Mouse (Mus musculus): Measurements from ENCODE around the gene D630003M21Rik.

D630003M21Rik gene

GRCm38 (mm10) chr2:158143816-158144215 lies 85.2 kb downstream of the D630003M21Rik start:
- in situ Hi-C loops (cut with MboI, MseI): no loop called here

GRCm38 (mm10) chr2:158142981-158143380 lies 86.0 kb downstream of the D630003M21Rik start:
- in situ Hi-C loops (cut with MboI, MseI): no loop called here

- in situ Hi-C loops (cut with MboI, MseI): no loop called here
Observed at GRCm38 (mm10) chr2:158141690-158142440, 87.2 kb downstream of the D630003M21Rik start.

GRCm38 (mm10) chr2:158141271-158141670 lies 87.8 kb downstream of the D630003M21Rik start:
- in situ Hi-C loops (cut with MboI, MseI): no loop called here

GRCm38 (mm10) chr2:158140664-158141063 lies 88.4 kb downstream of the D630003M21Rik start:
- in situ Hi-C loops (cut with MboI, MseI): no loop called here

DNA sequence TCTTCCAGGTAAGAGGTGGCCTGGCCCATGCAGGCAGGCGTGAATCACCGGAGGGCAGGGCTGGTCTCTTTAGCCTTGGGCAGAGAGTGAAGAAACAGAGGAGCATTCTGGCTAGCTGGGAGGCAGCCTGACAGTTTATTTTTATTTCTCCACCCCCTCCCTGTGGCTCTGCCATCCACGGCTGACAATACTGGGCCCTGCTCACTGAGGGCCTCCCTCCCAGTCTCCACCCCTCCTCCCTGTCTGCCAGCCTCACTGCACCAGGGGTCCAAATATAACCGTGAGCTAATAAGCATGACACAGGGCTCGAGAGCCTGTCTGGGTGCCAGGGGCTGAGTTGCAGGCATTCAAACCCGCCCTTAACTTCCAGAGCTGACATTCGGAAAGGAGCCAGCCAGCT lies 89.4 kb downstream of the D630003M21Rik start:
- in situ Hi-C loops (cut with MboI, MseI): no loop called here

- in situ Hi-C loops (cut with MboI, MseI): no loop called here
Observed at GRCm38 (mm10) chr2:158138778-158139177, 90.2 kb downstream of the D630003M21Rik start.

DNA sequence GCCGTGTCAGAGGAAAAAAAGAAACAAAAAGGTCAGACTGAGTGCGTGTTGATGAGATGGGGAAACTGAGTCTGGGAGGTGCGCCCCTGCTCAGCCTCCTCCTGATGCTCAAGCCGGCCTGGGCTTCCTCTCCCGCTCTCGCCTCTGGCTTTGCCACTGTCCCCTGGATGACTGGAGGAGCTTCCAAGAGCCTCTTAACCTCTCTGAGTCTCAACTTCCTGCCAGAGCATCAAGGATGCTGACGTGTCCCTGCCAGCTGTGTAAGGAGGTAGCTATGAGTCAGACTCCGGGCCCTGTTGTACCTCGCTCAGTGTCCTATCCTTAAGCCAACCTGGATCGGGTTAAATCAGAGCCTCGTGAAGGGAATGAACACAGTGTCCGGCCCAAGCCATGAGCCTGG lies 91.3 kb downstream of the D630003M21Rik start:
- in situ Hi-C loops (cut with MboI, MseI): no loop called here

GRCm38 (mm10) chr2:158136205-158136604 lies 92.8 kb downstream of the D630003M21Rik start:
- in situ Hi-C loops (cut with MboI, MseI): no loop called here

DNA sequence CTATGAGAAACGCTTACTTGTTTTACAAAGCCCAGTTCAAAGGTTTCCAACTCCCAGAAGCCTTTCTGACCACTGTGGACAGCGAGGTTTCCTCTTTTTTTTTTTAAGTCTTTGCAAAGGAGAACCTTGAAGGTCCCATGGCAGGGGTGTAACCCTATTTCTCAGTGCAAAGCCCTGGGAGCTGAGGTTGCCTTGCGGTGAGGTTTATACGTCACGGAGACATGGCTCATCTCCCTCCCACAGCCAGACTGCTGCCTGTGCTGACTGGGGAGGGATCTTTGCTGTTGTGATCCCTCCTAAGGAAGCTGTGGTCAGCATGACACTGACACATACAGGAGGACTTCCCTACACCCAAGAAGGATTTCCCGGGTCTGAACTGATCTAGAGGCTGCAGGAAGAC lies 96.0 kb downstream of the D630003M21Rik start:
- in situ Hi-C loops (cut with MboI, MseI): no loop called here

All from T-helper 2 cell (primary cell).